Mouse (Mus musculus) neural tube, embryonic 14.5 days (tissue): Measurements from ENCODE around the gene Ascl5. TPM values are rescaled to one million over a fixed set of nuclear protein-coding genes. Genes with fewer than 3 reads are reported as not detected.

Experiments
- ATAC-seq: fragments of 200-750 bp; cut with Nextera tagmentation; 2 replicates; pipeline ENCODE4 v1.8.0; 2017; ENCODE audit warnings: low read depth, mild to moderate bottlenecking, moderate TSS enrichment, moderate library complexity
- H3K27ac ChIP-seq: fragments of 300-500 bp; sonication (generic); 2 replicates; pipeline ENCODE4 v1.5.1; 2014; ENCODE audit warnings: low read depth, mild to moderate bottlenecking, control low read depth, low read length, moderate library complexity, mixed read lengths
- H3K27me3 ChIP-seq: fragments of 300-500 bp; sonication (generic); 2 replicates; pipeline ENCODE4 v1.6.1; 2014; ENCODE audit warnings: low read length; ENCODE audit not compliant: control insufficient read depth, insufficient read depth
- H3K36me3 ChIP-seq: fragments of 300-500 bp; sonication (generic); 2 replicates; pipeline ENCODE4 v1.6.1; 2014; ENCODE audit warnings: low read length, mixed read lengths; ENCODE audit not compliant: control insufficient read depth, insufficient read depth
- H3K4me1 ChIP-seq: fragments of 300-500 bp; sonication (generic); 2 replicates; pipeline ENCODE4 v1.6.1; 2014; ENCODE audit warnings: low read length; ENCODE audit not compliant: control insufficient read depth, insufficient read depth
- H3K4me2 ChIP-seq: fragments of 300-500 bp; sonication (generic); 2 replicates; pipeline ENCODE4 v1.6.1; 2014; ENCODE audit warnings: mild to moderate bottlenecking, low read depth, low read length, control low read depth
- H3K4me3 ChIP-seq: fragments of 300-500 bp; sonication (generic); 2 replicates; pipeline ENCODE4 v1.5.1; 2014; ENCODE audit warnings: low read depth, low read length, control low read depth, mixed read lengths
- H3K9ac ChIP-seq: fragments of 300-500 bp; sonication (generic); replicated peaks from 2 replicates; pipeline ENCODE4 v1.6.1; 2014; ENCODE audit warnings: low read depth, mild to moderate bottlenecking, control low read depth, low read length, mixed read lengths
- H3K9me3 ChIP-seq: fragments of 300-500 bp; sonication (generic); 2 replicates; pipeline ENCODE4 v1.6.1; 2016; ENCODE audit warnings: low read length; ENCODE audit not compliant: control insufficient read depth
- WGBS: fragments of 180-500 bp; shearing (Covaris S2); extraction: QIAGEN DNeasy Blood & Tissue Kit; methylation state at CpG from one replicate; pipeline ENCODE4 v1.1.7; 2014; 5-methylcytosine and 5-hydroxymethylcytosine counted together
- polyA plus RNA-seq: library from polyadenylated mRNA; unstranded; fragments of >200 nt; fragmentation: Nextera tagmentation; extraction: Ambion mirVana; gene quantifications from 2 replicates; pipeline ENCODE4 v1.2.1, GENCODE M21; 2014

Gene Ascl5
- polyA plus RNA-seq: not detected in 2 replicates

DNA sequence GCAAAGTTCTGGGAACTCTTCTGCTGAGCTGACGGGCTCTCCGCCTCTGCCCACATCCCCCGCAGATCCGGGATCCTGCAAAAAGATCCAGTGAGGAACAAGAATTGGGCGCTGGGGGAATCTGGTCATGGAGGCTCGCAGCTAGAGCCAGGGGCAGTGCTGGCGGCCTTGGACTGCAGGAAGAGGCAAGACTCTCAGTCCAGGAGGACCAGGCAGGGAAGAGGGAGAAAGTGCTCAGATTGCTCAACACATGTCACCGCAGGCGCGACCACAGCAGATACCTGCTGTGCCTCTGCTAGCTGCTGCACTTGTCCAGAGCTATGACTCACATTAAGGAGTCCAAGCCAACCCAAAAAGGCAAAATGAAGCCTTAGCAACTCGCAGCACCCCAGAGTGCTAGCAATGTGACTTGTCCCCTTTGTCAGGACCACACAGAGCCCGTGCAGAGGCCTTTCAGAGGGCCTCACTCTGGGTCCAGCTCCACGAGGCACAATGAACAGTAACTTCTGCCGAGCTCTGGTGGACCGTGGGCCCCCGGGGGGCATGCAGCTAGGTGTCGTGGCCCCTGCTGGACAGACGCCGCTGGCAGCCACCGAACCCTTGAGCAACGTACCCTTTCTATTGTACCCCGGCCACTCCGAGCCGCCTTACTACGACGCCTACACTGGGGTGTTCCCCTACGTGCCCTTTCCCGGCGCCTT is at the start of gene Ascl5:
Ascl5 (plus strand) TSS at position 493 of the 701 bp plus-strand sequence.
- ATAC-seq: peak; percentile 19
- Histone ChIP-seq H3K36me3 (no peaks in the 10 kb centered on the region), H3K4me2 (peak within 1 kb of the TSS; percentile 52), H3K4me1 (peaks cover 7% of the 10 kb centered on the region), H3K9me3 (no peaks in the 10 kb centered on the region), H3K4me3 (peak within 1 kb of the TSS; percentile 31), H3K27ac (no peak within 1 kb of the TSS), H3K9ac (0 out of 2 replicates have a peak within 1 kb of the TSS, but pooled peaks have one; percentile 1), H3K27me3 (peaks cover 13% of the 10 kb centered on the region)
- 21% methylated on average over 29 of the region's 29 CpGs for WGBS

DNA sequence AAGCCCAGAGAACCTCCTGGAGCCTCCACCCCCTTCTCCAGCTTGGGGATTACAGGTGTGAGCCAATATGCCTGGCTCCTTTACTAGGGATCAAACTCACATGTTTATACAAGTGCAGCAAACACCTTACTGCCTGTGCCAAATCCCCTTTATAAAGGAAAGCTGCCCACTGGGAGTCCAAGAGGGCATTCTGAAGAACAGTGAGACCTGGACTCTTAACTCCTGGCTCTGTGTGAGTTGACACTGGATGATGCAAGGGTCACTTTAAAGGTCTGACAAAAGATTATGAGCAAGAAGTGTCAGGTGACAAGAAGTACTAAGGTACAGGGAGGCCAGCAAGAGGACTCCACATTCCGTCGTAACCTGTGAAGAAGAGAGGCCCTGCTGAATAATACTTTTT is 49.2 kb upstream of the Ascl5 start:
- H3K4me2 ChIP-seq: no peak overlapping the region
- H3K4me3 ChIP-seq: no peak overlapping the region
- no peaks in the 10 kb centered on the region for H3K4me1 ChIP-seq
- no peaks in the 10 kb centered on the region for H3K36me3 ChIP-seq
- no peak for ATAC-seq
- H3K27ac ChIP-seq: no peak overlapping the region
- H3K27me3 ChIP-seq: no peaks in the 10 kb centered on the region
- no peak overlapping the region for H3K9ac ChIP-seq
- no peaks in the 10 kb centered on the region for H3K9me3 ChIP-seq
- WGBS: 96% methylated on average over 2 of the region's 2 CpGs

DNA sequence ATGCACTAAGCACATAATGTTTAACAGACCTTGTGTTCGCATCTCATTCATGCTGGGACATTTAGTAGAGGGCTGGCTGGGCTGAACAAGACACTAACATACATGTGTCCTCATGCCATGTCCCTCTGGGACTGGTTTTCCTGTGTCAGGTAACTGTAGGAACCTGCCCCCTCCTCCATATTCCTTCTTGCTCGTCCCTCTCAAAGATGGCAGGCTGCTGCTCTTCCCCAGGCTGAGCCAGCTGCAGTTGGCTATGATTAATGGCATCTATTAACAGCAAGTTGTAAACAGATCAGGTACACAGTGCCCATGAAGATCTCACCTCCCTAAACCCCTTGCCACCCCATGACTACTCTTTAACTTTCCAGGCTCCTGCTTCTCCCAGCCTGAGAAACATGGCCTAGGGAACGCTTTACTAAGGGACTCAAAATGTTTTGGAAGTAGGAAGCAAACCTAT is 44.3 kb upstream of the Ascl5 start, which contains the start of gene Igfn1:
Igfn1 (minus strand) TSS at position 51 of the 457 bp plus-strand sequence.
- ATAC-seq: no peak
- Histone ChIP-seq H3K9ac (no peak within 1 kb of the TSS), H3K4me3 (no peak within 1 kb of the TSS), H3K27ac (no peak within 1 kb of the TSS), H3K4me1 (no peaks in the 10 kb centered on the region), H3K9me3 (no peaks in the 10 kb centered on the region), H3K36me3 (no peaks in the 10 kb centered on the region), H3K27me3 (peaks cover 3% of the 10 kb centered on the region; the same call in 1 of the 2 replicates), H3K4me2 (peak within 1 kb of the TSS; percentile 57; the same call in 1 of the 2 replicates)
- WGBS: 76% methylated on average over 3 of the region's 3 CpGs

DNA sequence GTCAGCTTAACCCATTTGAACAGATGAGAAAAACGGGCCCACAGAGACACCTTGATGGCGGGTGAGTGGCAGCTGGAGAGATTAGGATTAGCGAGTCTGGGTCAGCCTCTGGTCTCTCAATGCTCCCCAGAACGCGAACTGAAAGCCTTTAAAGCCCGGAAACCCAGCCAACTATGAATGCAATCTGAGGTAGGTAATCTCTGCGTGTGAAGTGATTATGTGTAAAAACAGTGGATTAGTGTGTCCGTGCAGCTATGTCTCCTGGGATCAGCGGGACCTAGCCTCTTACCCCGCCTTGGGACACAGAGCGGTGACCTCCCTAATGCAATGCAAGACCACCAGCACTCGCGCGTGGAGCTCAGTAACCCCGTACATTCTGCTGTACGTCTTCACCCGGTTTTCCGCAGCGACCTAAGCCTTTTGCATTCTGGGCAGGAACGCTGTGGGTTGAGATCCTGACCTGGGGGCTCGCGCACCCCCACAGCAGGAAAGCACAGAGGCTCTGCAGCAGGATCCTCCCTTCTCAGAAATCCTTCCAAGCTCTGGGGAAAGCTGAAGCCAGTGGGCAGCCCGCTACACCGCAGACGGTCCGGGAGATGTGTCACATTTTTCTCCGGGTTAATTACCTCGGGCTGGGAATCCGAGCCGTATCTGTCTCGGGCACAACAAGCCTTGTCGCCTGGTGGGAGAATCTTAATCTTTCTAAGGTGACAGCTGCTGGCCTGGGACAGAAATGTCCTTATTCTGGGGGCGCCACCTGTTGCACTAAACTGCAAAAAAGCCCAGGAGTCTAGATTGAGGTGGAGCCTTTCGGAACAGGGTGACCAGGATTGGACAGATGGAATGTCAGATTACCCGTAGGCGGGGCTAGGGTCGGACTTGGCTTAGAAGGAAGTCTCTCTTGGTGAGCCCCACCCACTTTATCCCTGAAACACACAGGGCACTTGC is 43.1 kb upstream of the Ascl5 start, which contains the start of gene Tmem9:
Tmem9 (plus strand) TSS at position 940 of the 948 bp plus-strand sequence.
- Histone ChIP-seq H3K9me3 (no peaks in the 10 kb centered on the region), H3K27me3 (peaks cover 3% of the 10 kb centered on the region; the same call in 1 of the 2 replicates), H3K4me3 (peak within 1 kb of the TSS; percentile 22), H3K36me3 (no peaks in the 10 kb centered on the region), H3K9ac (no peak within 1 kb of the TSS), H3K27ac (no peak within 1 kb of the TSS), H3K4me1 (no peaks in the 10 kb centered on the region), H3K4me2 (peak within 1 kb of the TSS; percentile 57)
- 4% methylated on average over 37 of the region's 37 CpGs for WGBS
- ATAC-seq: peak; percentile 73; the same call in 1 of the 2 replicates

DNA sequence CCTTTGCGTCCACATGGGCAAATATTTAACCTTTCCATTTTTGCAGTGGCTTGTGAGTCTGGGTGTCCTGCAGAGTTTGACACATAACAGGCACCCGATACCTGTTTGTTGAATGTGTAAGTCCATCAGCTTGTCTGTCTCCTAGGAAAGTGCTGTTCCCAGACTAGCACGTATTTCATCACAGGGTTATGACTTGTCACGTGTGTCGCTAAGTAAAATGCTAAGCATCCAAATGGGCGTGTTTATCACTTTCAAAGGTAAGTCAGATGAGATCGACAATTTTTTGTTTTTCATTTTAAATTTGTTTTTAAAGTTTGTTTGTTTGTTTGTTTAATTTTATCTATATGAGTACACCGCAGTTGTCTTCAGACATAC is 42.5 kb upstream of the Ascl5 start:
- no peak overlapping the region for H3K27ac ChIP-seq
- H3K4me3 ChIP-seq: peak overlapping the region; percentile 22; the same call in 1 of the 2 replicates
- no peaks in the 10 kb centered on the region for H3K36me3 ChIP-seq
- H3K27me3 ChIP-seq: peaks cover 3% of the 10 kb centered on the region; the same call in 1 of the 2 replicates
- H3K9me3 ChIP-seq: no peaks in the 10 kb centered on the region
- no peaks in the 10 kb centered on the region for H3K4me1 ChIP-seq
- H3K9ac ChIP-seq: no peak overlapping the region
- H3K4me2 ChIP-seq: peak overlapping the region; percentile 57
- no peak for ATAC-seq
- 33% methylated on average over 8 of the region's 8 CpGs for WGBS

DNA sequence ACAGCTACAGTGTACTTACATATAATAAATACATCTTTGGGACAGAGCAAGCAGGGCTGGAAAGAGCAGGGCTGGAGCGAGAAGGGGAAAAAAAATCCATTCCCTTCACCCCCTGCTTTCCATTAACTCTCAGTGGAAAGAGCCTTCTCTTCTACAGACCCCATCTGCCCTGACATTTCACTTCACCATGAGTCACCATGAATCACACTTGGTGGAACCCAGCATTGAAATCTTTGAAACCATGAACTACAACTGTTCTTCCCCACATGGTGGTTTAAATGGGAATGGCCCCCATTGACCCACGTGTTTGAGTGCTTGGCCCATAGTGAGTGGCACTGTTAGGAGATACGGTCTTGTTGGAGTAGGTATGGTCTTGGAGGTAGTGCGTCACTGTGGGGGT is 40.4 kb upstream of the Ascl5 start:
- peaks cover 3% of the 10 kb centered on the region; the same call in 1 of the 2 replicates for H3K27me3 ChIP-seq
- no peaks in the 10 kb centered on the region for H3K4me1 ChIP-seq
- no peaks in the 10 kb centered on the region for H3K36me3 ChIP-seq
- H3K4me3 ChIP-seq: no peak overlapping the region
- no peak overlapping the region for H3K9ac ChIP-seq
- no peak overlapping the region for H3K4me2 ChIP-seq
- WGBS: 91% methylated on average over 4 of the region's 4 CpGs
- H3K27ac ChIP-seq: no peak overlapping the region
- H3K9me3 ChIP-seq: no peaks in the 10 kb centered on the region
- no peak for ATAC-seq

DNA sequence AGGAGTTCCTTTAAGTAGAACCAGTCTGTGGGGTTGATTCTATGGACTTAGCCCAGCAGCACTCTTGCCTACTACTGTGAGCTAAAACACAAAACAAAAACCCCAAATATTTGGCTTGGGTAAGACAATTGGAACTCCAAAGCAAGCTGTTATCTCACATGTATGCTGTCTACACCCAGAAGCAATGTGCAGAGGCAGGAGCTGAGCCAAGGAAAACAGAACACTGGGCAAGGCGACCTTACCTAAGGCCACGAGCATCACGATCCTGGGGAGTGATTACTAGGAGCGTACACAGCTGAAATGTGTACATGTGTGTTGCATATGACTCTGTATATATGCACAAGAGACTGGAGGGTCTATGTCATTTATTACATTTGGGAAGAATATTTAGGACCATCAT is 37.1 kb upstream of the Ascl5 start:
- no peaks in the 10 kb centered on the region for H3K27me3 ChIP-seq
- no peaks in the 10 kb centered on the region for H3K36me3 ChIP-seq
- H3K4me1 ChIP-seq: 0 out of 2 replicates have a peak, but pooled peaks cover 4% of the 10 kb centered on the region
- ATAC-seq: no peak
- no peak overlapping the region for H3K4me2 ChIP-seq
- no peaks in the 10 kb centered on the region for H3K9me3 ChIP-seq
- WGBS: 82% methylated on average over 4 of the region's 4 CpGs
- H3K27ac ChIP-seq: no peak overlapping the region
- H3K9ac ChIP-seq: no peak overlapping the region
- H3K4me3 ChIP-seq: no peak overlapping the region

DNA sequence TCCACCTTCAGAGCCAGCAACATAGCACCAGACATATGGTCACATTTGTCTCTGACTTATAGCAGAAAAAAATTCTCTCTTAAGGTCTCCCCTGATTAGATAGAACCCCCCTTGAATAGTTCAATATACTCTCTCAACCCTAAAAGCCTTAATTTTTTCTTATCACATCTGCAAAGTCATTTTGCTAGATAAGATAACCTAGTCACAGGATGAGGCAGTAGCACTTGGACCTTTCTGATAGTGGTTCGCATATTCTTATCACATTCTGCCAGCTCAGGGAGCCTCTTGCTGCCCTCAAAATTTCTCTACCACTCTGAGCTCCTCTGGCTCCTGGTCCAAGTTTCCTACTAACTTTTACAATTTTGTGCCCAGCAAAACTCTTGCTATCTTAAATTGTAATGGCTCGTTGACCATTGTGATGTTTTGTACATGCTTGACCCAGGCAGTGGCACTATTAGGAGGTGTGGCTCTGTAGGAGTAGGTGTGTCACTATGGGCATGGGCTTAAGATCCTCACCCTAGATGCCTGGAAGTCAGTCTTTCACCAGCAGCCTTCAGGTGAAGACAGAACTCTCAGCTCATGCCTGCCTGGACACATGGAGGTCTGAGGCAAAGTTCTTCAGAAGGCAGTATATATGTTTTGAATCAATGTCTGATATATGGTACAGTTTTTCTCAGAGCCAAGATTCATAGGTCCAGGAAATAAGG is 35.7 kb upstream of the Ascl5 start:
- no peak for ATAC-seq
- Histone ChIP-seq H3K9me3 (no peaks in the 10 kb centered on the region), H3K9ac (no peak overlapping the region), H3K36me3 (no peaks in the 10 kb centered on the region), H3K4me1 (peaks cover 13% of the 10 kb centered on the region; the same call in 1 of the 2 replicates), H3K27me3 (no peaks in the 10 kb centered on the region), H3K4me3 (no peak overlapping the region), H3K27ac (no peak overlapping the region), H3K4me2 (no peak overlapping the region)
- WGBS: 86% methylated on average over 2 of the region's 2 CpGs
